Mouse (Mus musculus) adrenal gland, adult 2 months (tissue): ENCODE measurements around the gene Ahnak. TPM values are rescaled to one million over a fixed set of nuclear protein-coding genes. Genes with fewer than 3 reads are reported as not detected.
"Not testable (repeated sequence)": the region's sequence is repeated elsewhere in the genome, so short reads cannot be mapped to it uniquely, and the experiment has no call there.

Experiments used
- DNase-seq: peaks from one replicate; pipeline ENCODE4 v3.0.0; 2021
- polyA plus RNA-seq: library from polyadenylated mRNA; depleted of rRNA; stranded (reverse); fragments of >200 nt; gene quantifications from 2 replicates; pipeline ENCODE4 v1.2.3, GENCODE M21; 2012
- total RNA-seq, 2 experiments: library from RNA; stranded (reverse); gene quantifications; 2 replicates each; pipeline ENCODE4 v1.2.3; 2021

Gene Ahnak
- total and polyA plus RNA-seq, 3 experiments, result 7.4 to 152 (median 91.1) TPM

DNA sequence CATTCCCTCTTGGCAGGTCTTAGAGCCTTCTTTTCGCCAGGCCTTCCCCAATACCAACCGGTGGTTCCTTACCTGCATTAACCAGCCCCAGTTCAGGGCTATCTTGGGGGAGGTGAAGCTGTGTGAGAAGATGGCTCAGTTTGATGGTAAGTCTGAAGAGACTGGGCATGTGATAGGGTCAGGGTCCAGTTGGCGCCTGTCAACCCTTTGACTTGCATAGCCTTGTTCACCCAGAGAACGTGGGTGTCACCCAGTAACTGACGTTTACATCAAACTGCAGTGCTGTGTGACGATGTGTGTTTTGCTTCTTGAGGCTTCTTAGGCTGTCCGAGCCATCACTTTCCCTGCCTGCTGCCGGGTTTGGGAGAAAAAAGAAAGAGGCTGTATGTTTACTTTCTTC is 16.6 kb upstream of the Ahnak start:
- not testable (repeated sequence) for DNase-seq

DNA sequence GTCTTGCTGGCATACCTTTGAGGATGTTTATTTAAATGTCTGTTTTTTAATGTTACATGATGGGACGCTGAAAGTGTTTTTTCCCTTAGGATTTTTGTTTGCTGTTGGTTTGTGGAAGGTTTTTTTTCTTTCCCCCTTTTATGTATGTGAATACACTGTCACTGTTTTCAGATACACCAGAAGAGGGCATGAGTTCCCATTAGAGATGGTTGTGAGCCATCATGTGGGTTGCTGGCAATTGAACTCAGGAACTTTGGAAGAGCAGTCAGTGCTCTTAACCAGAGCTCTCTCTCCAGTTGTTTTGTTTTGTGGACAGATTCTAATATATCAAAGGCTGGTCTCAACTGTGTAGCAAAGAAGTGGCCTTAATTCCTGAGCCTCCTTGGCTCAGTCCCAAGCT is 14.4 kb upstream of the Ahnak start:
- no peak for DNase-seq

DNA sequence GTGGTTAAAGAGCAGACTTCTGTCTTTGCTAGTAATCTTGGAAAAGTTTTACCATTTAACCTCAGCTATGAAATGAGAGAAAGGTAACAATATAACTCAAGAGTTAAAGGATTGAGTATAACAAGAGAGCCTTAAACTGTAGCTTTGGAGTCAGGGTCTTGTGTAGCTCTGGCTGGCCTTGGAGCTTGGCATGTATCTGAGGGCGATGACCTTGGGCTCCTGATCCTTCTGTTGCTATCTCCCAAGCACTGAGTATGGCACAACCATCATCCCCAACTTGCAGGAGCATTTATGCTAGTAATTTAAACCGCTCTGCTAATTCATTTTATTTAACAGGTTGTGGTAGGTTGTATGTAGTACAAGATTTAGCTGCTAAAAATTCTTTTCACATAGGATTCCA is 13.6 kb upstream of the Ahnak start:
- peak; percentile 56 for DNase-seq

DNA sequence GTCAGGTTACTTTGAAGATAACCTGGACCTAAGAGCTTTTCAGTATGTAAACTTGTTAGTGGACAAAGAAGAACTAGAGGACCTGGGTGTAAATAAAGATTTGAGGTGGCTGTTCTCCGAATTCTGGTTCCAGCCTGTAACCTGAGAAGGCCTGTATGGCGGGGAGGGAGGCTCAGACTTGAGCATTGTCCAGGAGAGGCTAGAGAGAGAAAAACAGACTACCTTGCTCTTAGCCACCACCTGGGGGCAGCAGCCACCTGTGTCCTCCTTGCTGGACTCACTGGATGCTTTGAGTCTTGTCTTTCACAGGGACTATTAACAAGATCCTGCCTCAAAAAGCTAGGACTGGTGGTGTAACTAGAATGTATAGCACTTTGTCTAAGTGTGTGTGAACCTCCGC is 12.5 kb upstream of the Ahnak start:
- peak; percentile 54 for DNase-seq

DNA sequence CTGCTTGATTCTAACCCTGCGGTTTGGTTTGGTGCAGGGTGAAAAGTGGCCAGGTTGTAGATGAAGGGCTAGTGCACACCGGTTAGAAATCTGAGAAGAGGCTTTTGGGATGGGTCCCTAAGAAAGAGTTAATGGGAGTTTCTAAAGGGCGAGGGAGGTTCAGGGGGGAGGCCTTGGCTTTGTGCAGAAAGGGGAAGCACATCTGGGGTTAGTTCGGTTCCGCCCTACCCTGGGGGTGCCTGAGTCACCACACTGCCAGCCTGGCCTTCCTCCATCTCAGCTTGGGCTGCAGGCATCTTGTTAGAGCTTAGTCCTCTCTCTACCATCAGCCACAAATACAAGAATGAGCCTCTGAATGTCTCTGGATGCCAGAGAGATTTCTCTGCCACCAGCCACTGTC is 8.3 kb upstream of the Ahnak start:
- DNase-seq, result peak; percentile 44

DNA sequence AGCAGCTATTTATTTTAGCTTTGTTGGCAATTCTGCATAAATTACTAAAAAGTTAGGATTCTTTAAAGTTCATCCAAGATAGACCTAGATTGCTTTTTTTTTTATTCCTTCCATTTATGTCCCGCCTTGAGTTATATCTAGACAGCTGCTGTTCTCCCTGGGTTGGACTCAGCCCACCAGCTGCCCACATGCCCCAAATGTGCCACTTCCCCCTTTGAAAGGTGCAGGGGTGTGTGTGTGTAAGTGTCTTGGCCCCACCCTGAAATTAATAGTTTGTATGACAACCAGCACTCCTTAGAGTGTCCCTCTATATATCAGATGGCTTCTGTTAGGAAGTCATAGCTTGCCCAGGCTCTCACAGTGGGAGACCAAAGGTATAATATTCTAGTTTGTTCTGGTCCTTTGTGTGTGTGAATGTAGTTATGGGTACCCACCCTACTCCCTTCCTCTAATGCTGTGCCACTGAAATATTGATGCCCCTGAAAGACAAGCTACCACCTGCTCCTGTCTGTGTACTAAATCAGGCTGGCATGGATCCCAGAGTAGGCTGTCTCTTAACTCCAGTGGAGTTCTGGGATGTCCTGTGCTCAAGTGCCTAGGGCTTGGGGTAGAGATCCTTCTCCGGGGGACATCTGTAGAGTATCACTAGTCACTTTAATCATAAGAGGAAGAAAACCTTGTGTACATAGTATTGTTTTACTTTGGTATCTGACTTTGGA is 7.5 kb upstream of the Ahnak start:
- no peak for DNase-seq

DNA sequence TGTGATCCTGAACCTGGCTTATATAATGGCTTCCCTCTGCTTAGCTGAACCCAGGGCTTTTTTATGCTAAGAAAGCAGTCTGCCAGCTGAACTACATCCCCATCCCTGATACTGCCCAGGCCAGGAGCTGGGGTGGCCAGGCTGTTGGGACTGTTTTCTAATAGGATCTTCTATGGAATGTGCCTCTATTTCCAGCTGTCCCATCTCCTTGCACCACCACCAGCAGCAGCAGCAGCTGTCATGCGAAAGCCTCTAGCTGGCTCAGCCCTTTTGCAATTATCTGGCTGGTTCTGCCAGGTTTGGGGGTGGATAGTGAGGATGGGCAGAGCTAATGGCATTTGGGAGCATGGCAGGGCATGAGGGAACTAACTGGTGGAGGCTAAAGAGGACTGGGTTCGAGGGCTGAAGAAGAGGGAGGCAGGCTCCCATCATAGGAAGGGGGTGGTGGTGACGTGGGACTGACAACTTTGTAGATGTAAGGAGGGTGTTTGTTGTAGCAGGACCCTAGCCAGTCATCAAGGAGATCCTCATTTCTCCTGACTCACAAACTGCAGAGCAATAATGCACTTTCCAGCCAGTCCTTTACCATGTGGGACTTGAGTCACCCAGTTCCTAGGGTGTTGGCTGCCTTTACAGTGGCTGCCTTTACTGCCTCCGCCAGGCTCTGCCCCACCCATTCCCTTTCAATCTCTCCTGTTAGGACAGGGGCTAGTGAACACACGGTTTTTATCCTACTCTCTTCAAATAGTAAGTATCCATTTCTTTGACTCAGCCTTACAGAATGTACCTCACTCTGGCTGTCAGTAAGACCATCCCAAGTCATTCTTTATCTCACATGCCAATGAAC is 6.6 kb upstream of the Ahnak start:
- DNase-seq, result peak; percentile 38

DNA sequence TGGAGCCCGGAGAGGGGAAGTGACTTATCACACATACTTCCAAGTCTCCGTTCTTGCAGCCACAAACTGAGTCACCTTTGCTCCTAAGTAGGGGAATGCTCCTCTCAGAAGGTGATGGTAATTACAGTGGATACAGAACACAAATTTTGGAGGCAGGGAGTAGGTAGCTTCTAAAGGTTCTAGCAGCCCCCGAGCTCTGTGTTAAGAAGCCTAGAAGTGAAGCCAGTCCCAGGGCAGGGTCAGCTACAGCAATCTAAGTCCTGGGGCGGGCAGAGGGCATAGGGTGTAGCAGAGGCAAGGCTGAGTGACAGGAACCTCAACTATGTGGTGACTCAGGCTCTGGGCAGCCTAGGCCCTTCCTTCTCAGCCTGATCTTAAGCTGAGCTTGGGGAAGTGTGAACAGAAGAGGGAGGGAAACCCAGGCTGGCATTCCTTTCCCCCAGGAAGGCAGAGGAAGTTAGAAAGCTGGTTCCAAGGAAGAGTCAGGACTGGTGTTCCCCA is 5.9 kb upstream of the Ahnak start:
- DNase-seq, result peak; percentile 80

DNA sequence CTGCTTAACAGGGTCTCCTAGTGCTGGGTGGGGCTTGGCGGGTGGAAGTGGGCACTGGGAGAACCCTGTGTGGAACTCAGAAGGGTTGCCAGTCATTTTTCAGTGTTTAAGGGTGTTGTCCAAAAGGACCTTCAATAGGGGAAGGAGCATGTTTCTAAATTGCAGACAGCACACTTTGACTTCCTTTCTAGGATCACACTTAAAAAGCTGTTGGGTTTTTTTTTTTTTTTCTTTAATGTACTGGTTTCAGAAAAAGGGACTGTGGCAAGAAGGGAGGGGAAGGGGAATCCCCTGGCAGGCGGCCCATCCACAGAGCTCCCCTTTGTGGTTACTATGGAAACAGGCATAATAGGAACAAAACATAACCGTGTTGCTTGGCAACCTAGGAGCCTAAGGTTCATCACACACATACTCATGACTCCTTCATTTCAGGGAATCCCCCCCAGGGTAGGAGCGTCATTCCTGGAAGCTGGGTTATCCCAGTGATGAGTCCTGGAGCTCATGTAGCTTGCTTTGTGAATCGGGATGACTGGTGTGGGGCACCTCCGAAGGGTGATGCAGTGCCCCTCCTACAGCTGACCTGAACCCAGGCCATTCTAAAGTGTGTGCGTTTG is 4.7 kb upstream of the Ahnak start:
- peak; percentile 63 for DNase-seq

DNA sequence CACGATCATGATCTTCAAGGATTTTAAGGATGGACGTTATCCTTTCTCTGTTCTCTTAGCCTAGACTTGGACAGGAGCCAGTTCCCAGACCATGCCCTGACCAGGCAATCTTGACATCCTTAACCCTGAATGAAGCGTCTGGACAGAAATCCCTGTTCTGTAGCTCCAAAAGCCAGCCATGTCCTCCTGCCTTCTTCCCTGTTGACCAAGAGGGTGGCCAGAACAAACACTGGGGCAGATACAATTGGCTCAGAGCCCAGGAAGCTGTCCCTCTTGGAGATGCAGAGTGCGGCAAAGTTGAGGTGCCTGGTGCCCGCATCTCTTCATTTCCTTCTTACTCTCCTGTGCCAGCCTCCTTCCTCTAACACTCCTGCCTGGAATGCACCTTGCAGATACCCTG is 3.2 kb upstream of the Ahnak start:
- no peak for DNase-seq

DNA sequence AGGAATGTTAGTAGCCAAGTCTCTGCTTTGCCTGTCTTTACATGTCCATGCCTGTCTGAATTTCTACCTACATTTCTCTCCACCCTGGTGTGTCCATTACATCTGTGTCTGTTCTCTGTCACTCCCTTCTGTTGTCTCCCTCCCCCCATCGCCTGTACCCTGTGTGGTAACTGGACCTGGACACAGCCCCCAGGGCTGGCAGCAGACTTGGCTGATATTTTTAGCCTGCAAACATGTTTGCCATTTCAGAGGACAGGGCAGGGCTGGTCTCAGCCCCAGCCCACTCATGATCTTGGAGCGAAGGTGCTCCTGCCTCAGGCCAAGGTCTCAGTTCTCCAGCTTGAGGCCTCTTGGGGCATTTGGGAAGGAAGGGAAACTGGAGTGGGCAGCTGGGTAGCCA is 1.3 kb upstream of the Ahnak start:
- no peak for DNase-seq

DNA sequence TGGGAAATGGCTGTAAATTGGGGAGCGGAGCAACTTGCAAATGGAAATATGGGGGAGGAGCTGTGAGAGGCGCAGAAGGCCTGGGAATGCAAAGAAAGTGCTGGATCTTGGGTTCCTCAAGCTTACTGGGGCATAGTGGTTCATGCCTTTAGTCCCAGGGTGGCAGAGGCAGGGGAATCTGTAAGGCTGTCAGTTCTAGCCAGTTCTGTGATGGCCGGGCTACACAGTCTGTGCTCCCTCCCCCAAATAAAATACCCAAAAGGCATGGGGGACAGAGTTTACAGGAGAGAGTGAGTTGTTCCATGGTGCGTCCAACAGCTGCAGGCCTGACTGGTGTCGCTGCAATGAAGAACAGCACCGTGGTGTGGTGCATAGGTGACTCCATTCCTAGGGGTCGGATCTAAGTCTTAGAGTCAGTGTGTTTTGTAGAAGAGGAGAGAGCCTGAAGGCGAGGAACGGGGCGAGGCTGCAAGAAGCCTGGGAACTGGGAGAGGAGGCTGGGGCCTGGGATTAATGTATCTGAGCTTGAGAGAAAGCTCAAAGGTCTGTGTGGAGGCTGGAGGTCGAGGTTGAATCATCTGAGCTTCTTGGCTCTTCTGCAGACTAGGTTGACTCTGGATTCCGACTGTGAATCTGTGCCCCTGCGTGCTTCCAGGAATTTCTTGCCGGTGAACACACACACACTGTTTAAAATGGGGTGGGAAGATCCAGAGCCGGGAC is 578 bp upstream of the Ahnak start:
- no peak for DNase-seq

DNA sequence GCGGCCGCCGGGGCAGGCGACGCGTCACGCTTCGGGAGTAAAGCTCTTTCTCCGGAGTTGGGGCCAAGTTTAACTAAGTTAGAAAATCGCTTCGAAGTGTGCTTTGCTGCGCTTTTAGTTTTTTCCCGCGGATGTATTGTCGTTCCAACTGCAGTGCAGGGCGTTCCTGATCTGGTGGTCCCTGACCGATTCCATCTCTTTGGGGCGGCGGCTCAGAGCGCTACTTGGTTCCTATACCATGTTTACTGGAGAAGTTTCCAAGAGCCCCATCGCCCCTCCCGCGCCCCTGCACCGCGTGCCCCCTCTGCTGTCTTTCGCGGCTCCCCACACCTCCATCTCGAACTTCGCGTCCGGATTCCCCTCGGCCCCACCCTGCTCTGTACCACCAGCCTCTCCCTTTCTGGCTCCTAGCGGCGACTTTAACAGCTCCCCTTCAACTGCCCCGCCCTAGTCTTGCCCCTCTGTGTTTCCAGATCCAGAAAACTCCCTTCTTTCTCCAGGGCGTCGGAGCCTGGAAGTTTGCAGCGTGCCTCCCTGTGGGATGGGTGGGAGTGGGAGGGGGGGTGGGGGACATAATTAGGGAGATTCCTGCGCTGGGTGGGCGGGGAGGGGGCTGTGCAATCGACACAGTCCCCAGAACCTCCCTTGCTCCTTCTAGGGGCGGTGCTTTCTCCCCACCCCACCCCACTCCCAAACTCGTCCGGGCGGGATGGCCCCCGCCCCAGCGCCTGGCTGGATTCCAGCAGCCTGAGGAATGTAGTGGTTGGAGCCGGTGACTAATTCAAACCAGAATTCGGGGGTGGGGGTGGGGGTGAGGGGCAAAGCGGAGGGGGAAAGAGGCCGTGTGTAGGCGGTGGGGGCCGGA is 715 bp downstream of the Ahnak start:
- peak; percentile 92 for DNase-seq

DNA sequence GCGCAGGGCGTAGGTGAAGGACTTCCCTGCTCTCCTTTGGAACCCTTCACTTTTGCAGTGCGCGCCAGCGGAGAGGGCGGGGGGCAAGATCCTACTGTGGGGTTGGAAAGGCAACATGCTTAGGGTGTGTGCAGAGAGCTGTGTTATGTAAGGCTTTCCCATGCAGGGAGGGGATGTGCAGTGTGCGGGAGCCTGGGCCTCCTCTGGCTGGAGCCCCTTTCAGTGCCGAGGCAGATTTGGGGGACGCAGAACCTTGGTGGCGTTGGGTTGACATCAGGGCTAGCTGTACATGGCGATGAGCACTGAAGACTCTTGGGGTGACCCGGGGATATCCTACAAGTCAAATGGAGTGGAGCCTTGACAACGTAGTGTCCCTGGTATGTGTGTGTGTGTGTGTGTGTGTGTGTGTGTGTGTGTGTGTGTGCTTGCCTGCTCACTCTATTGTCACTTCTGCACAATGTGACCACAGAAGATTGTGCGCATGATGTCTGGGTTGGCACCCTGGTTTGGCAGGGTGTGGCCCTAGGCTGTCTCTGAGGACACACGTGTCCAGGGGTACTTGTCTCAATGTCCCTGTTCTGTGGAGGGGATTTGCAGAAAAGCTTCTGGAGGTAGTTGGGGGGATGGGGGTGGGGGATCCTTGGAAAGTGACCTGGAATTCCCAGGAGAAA is 1.5 kb downstream of the Ahnak start:
- DNase-seq, result no peak

DNA sequence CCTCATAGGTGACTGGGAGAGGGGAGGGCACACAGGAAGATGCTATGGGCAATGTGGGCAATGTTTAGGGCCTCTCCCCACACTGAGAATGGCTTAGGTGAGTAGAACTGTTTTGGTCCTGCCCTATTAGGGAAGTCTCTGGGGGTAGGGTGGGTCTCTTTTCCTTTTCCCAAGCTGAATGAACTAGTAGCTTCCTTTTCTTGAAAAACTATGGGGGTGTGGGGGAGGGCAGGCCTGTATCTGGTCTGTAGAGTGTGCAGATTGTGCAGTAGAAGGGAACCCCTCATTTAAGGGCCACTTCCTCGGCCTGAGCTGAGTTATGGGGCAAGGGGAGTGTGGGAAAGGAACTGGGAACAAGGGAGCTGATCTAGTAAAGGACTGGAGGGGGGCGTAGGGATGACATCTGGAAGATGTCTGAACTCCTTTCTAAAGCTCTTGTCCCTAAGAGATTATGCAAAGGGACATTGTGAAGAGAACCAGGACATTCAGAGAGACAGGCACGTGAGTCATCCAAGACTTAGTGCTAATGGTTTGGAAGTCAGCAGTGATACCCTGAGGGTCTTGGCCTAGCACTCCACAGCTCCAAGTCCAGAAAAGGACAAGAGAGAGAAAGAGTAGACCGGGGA is 2.3 kb downstream of the Ahnak start:
- DNase-seq, result peak; percentile 23

DNA sequence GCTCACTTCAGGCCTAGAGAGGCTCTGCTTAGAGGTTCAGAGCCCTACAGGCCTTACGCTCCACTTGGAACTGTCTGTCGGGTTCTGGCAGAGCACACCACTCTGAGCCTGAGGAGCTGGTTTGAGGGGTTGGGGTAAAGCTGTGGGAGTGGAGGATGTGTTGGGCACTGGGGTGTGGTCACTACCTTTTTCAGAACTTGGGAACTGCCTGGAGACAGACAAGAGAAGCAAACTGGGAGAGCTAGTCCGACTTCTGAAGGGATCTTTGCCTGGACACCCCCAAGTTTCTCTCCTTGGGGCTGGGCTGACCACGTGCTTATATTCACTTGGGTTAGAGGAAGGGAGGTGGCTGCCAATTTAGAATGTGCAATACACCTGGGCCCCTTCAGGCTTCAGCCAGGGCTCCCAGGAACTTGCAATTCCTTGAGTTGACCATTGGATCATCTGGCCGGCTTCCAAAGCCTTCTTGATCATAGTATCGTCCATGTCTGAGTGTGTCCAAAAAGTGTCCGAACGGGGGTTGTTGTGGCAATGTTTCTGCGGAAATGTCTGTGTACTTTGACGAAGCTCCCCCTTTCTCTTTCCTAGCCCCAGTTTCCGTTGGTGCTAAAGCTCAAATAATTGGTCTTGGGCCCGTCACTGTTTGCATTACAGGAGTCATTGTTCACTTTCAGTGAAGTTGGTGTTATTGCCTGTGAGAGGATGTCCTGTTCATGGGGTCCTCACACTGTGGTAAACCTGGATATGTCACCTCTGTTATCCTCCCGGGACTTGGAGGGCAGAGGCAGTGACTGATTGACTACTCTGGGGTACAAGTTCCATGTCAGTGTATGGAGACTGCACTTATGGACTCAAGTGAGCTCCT is 3.0 kb downstream of the Ahnak start:
- DNase-seq, result peak; percentile 31

DNA sequence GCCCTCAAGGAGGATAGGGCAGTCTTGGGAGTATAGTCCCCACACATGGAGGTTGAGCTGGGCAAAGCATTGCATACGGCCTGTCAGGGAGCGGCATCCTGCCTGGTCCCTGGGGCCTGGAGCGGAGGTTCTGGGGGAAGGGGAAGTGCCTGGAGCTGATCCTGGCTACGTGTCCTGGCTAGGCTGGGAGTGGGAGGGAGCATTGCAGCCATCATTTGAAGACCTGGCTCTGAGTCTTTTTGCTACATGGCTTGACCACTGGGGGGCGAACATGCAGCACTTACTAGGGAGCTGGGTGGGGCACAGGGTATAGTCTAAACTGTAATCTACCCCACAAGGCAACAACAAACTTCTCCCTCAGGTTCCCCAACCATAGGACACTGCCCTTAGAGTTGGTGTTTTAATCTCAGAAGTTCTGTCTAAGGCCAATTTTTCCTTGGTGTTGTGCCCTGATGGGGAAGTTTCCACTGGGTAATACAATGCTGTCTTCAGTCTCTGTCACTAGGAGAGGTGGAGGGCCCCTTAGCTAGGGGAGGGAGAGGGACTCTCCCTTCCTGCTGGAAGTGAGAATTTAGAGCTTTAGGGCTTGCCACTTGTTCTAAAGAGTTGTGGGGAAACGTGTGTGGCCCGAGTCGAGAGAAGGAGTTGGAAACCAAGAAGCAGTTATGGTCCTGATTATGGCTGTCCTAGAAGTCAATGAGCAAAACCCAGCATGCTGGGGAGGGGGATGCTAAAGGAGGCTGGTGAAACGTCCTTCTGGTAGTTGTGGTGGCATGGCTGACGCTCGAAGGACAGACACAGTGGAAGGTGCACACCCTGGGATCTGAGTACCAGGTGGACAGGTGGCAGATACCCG is 3.9 kb downstream of the Ahnak start:
- DNase-seq, result peak; percentile 86

DNA sequence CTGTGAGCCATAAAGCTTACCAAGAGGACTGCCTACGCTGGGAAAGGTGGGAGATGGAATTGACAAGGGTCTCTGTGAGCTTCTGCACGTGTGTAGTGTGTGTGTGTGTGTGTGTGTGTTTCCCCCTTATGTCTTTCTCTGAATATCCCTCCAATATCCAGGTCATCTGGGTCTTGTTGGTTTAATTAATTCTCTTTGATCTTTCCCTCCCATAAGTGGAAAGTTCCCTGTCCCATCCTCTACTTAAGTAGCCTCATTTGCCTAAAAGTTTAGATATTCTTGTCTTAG is 4.5 kb downstream of the Ahnak start:
- no peak for DNase-seq
